Mouse (Mus musculus) embryo, embryonic 11 days (tissue): ENCODE results near the gene Ifitm1.
"Not testable (repeated sequence)": the region's sequence is repeated elsewhere in the genome, so short reads cannot be mapped to it uniquely, and the experiment has no call there.

ENCODE experiments used
- DNase-seq: peaks from one replicate; pipeline ENCODE4 v3.0.0-alpha.2; 2015

Ifitm1 gene

DNA sequence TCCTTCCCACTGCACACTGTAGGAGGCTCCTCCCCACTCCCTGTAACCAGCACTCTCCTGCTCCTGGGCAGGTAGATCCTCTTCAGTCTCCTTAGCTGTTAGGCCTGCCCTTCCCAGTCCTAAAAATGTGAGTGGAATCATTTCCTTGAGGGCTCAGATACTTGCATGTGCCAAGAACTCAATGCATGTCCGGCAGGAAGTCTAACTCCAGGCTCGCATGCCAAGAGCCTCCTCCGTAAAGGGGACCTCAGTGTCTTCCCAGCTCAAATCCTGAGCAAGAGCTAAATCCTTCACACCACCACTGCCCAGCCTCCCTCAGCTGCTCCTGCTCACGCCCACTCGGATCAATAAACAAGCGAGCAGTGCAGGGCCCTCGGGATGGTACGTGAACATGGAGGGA is 16.0 kb upstream of the Ifitm1 start:
- DNase-seq, result no peak

DNA sequence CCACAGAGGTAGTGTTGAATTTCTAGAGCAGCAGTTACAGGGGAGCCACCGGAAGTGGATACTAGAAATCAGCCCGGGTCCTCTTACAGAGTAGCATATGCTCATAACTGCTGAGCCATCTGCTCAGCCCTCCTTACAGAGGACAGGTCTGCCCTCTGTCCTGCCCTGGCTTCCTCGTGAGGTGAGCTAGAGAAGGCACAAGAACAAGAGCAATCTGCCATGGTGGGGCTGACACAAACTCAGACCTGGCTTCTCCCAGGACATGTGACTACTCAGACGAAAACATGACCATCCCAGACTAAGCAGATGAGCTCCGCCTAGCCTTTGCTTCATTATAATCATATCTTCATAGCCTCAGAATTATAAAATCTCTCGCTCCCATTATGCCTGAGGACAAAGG is 15.3 kb upstream of the Ifitm1 start:
- no peak for DNase-seq

DNA sequence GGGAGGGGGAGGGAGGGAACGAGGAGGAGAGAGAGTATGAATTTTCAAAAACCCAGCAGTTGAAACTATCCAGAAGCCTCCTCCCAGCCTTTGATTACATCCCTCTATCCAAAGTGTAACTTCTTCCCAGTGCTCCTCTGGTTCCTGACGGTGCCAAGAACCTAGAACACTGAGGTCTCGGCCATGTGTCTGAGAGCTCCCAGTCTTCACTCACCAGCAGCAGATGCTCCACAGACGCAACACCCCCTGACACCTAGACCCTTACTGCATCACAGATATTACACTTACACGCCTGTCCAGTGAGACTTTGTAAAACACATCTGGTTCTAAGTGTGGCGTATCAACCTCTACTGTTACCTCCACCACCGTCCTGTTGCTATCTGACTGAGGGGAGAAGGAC is 14.6 kb upstream of the Ifitm1 start:
- no peak for DNase-seq

GRCm38 (mm10) chr7:140953133-140953532 is 13.9 kb upstream of the Ifitm1 start:
- DNase-seq, result no peak

DNA sequence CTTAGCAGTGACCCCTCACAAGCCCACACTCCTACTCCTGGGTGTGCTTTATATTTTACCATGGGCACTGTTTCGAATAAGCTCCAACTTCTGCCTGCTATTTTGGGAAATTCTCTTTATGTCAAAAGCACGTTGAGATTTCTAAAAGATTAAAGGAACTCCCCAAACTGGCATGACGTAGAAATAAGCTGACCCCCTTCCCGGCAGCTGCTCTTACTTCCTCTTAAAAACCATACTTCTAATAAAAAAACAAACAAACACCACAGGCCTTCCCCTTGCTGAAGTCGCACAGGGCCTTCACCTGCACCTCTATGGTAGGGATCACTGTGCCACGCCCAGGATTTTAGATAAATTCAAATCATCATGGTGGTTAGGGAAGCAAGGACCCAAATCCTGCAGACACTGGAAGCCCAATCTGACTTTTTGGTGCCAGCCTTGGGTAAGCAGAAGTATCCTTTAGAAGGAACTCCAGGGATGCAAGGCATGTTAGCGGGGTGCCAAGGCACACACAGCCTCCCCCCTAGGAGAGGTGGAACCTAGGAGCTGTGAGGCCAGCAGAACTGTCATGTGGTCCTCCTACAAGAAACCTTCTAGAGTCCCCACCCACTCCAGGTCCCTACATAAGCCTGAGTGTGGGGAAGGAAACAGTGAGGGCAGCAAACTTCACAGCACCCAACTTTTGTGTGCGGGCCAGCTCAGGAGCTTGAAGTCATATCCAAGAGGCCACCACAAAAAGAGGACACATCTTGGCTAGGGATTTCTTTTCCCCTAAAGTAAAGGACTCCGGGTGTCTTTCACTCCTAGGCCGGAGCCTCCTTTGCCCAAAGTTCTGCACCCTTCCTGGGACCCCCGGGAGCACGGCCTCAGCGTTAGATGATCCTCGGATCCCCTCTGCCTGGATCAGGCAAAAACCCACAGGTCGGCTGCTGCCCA is 13.0 kb upstream of the Ifitm1 start:
- DNase-seq, result no peak

DNA sequence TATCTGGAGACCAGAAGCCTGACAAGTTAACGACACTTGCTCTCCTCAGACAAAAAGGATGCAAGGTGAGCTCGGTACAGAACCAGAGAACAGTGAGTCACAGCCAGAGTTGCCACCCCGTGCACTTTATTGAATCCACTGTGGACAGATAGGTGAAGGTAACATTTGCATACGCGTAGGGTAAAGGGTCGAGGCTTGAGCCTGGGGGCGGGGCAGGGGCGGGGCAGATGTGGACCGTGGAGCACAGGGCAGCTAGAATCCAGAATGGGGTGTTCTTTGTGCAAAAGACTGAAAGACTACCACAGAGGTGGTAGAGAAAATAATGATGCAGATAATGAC is 12.3 kb upstream of the Ifitm1 start:
- DNase-seq, result no peak

- DNase-seq, result no peak
Observed at GRCm38 (mm10) chr7:140955342-140955741, 11.7 kb upstream of the Ifitm1 start.

- DNase-seq, result peak; percentile 83
Observed at GRCm38 (mm10) chr7:140955758-140956555, 11.1 kb upstream of the Ifitm1 start, which contains the start of the genes Gm45717 and Ifitm2. Gm45717 (minus strand) TSS chr7:140955937. Ifitm2 (minus strand) TSS chr7:140955987.

DNA sequence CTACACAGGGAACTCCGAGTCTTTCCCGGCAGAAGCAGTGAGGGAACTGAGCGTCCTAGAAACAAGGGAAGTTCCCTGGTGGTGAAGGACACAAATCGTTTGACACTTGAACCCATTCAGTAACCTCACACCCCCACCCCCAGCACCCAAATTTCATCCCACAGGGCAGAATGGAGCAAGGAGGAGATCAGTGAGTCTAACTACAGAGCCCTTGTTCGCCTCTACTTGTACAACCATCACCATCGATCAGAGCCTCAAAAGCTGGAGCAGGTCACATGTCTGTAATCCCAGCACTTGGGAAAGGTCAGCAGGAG is 10.5 kb upstream of the Ifitm1 start:
- no peak for DNase-seq

DNA sequence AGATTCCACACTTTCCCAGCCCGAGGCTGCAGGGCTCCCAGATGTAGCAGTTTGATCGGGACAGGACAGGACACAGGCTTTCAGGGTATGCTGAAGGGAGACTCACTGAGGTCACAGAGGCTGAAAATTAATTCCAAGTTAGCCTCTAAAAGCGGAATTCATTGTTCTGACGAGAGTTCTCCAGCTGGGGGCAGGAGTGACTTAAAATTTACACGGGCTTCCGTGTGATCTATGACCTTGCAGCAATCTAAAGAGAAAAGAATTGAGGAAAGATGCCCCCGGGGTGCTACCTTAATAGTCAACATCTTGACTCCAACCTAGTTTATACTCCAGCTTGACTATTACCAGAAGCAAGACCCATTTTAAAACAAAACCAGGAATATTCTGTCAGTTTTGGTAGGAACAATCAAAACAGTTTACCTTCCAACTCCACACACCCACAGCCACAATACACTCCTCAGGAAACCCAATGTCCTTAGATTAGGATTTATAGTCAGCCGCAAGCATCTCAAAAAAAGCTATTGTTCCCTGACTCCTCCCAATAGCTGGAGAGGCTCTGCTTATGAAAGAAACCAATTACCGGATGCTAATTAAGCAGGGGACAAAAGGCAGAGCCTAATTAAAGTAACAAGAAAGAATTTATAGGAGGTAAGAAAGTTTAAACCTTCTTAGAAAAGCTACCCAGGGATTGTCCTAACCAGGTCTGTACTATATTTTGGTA is 7.7 kb upstream of the Ifitm1 start:
- DNase-seq, result peak; percentile 84

- DNase-seq, result no peak
Observed at GRCm38 (mm10) chr7:140960026-140960425, 7.0 kb upstream of the Ifitm1 start.

GRCm38 (mm10) chr7:140961416-140961815 is 5.6 kb upstream of the Ifitm1 start:
- no peak for DNase-seq

GRCm38 (mm10) chr7:140962733-140963132 is 4.3 kb upstream of the Ifitm1 start:
- DNase-seq, result no peak

DNA sequence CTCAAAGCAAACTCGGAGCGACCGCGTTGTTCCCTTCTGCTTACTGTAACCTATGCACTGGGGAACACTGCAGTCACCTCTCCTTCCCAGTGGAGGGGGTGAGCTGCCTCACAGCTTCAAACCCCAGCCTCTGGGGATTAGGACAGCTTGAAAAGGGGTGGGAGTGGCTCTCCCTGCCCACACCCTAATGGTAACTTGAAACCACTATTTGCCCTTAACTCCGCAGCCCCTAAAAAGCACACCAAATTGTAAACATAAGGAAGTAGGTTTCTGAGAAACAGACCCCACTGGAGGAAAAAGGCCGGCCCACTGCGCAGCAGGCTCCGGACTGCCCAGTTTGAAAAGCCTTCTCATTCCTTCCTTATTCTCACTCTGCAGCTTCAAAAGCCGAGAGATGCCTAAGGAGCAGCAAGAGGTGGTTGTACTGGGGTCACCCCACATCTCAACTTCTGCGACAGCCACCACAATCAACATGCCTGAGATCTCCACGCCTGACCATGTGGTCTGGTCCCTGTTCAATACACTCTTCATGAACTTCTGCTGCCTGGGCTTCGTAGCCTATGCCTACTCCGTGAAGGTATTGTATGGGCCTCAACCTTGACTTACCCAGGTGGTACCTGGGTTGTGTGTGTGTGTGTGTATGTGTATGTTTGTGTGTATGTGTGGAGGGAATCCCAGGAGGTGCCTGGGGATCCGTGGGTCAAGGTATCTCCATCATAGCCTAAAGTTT is 1.0 kb downstream of the Ifitm1 start:
- peak; percentile 66 for DNase-seq

GRCm38 (mm10) chr7:140968710-140969109 is 1.7 kb downstream of the Ifitm1 start:
- DNase-seq, result not testable (repeated sequence)

DNA sequence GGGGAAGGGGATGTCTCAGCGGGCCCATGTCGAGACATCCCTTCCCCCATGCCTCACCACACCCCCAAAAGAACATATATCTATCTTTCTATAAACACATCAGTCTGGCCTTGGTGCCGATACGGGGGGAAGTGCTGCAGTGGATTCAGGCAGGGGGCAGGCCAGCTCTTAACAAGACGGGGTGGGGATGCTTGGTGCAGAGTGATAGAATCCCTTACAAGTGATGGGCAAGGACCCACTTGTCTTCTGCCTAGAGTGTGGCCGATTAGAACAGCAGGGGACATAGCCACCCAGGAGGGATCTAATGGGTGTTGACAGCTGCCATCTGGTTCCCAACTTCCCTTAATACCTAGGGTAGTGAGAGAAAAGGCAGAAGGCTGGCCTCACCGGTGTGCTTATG is 3.9 kb downstream of the Ifitm1 start:
- DNase-seq, result no peak

GRCm38 (mm10) chr7:140971479-140972171 is 4.6 kb downstream of the Ifitm1 start:
- no peak for DNase-seq

DNA sequence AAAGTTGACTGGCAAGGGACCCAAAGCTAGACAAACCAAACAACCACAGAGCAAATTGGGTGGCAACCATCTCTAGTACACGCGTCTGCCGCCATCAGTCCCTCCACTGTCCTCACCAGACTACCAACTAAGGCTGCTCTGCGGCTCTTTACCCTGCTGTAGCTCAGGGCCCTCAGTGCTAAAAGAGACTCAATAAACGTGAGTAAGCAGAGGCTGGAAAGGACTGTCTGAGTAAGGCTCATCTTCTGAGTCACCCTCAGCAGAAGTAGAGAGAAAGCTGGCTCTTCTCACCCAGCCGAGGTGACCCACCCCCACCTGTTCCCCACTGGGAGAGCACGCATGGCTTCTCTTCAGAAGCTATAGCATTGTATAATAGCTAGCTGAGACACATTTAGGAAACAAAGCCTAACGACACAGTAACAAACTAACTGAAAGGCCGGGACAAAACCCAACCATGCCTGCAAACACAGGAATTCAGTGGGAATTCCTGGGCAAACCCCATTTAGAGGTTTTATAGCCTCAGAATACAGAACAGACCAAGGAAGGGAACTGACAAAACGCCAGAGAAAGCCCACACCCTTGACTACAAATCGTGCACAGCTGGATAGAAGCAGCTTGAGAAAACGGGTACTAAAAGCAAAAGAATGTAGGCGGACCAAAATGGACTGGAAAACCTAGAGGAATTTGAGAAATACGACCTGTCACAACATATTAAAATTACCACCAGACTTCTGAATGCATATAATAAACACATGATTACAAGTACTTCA is 6.6 kb downstream of the Ifitm1 start:
- no peak for DNase-seq

DNA sequence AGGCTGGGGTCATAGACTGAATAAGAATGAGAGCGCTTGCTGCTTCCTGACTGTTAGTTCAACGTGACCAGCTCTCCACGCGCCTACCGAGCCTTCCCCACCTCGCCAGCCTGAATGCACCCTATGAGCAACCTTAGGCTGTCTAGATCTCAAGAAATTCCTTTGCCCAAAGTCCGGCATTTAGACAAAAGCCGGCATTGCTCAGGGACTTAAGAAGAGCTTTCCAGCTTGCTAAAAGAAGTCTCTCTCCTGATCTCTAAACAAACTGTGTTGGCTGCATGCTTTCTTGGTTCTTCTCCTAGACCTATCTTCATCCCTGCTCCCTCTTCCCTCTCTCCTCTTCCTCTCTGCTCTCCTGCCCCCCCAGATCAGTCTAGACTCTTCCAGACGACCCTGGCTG is 7.9 kb downstream of the Ifitm1 start:
- DNase-seq, result no peak

DNA sequence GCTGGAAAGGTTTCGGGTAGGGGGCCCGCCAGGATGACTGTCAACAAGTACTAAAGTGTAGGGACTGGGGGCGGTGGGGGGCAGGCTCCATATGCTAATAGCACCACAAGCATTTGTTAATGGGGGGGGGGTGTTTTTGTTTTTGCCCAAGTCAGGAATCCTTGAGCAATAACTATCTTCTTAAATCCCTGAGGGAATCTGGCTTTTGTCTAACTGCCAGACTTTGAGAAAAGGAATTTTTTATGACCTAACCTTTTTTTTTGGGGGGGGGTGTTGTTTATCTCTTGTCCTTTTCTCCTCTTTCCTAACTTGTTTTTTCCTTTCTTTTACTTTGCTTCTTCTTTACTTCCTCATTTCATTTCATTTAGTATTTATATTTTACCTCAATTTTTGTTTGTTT is 8.4 kb downstream of the Ifitm1 start:
- DNase-seq, result no peak

GRCm38 (mm10) chr7:140976720-140977119 is 9.7 kb downstream of the Ifitm1 start:
- not testable (repeated sequence) for DNase-seq
